7 mouse cellular contexts compared by ENCODE assay signal in the genomic region with DNA sequence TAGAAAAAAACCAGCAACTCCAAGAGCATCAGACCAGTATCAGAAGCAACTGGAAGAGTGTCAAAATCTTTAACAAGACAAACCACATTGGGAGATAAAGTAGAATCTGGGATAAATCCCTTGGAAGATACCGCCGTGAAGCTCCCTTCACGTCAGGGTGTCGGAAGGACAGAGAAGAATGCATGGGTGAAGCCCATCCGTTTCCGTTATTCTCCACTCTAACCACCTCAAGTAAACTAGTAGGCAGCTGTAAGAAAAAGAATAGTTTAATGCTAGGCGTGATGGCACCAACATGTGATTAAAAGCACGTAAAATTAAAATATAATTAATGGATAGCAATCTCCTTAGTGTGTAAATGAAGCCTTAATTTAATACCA. TPM values are rescaled to one million over a fixed set of nuclear protein-coding genes. Genes with fewer than 3 reads are reported as not detected.
DNase-seq lines count a peak whose midpoint lies in the region; ATAC-seq lines count a peak whose summit lies in the region.

No protein-coding gene starts in this region.

- intact Hi-C loops in left cerebral cortex, postnatal 25 days (cut with DNase I) = loop anchor here (1.0 to 5.0 kb wide), 4 partner anchors 48 to 139 kb away; a partner anchor contains a TSS

- no peaks in the 10 kb centered on the region for H3K36me3 ChIP-seq in lung, embryonic 16.5 days (ENCODE audit: control insufficient read depth, insufficient read depth, low read length)
- H3K36me3 ChIP-seq in forebrain, embryonic 13.5 days (ENCODE audit: poor library complexity, severe bottlenecking) = peaks cover 19% of the 10 kb centered on the region
- H3K36me3 ChIP-seq in limb, embryonic 11.5 days (ENCODE audit: control insufficient read depth, insufficient read depth, low read length) = peaks cover 4% of the 10 kb centered on the region; the same call in 1 of the 2 replicates
- H3K36me3 ChIP-seq in neural tube, embryonic 13.5 days = peaks cover 25% of the 10 kb centered on the region

- H3K4me2 ChIP-seq in lung, embryonic 16.5 days (ENCODE audit: low read depth, low read length) = peak overlapping the region; percentile 71
- H3K4me2 ChIP-seq in forebrain, embryonic 13.5 days = peak overlapping the region; percentile 67
- peak overlapping the region; percentile 65 for H3K4me2 ChIP-seq in limb, embryonic 11.5 days (ENCODE audit: low read depth, severe bottlenecking)
- peak overlapping the region; percentile 65 for H3K4me2 ChIP-seq in neural tube, embryonic 13.5 days

- peak overlapping the region; percentile 74 for H3K27ac ChIP-seq in lung, embryonic 16.5 days (ENCODE audit: low read length)
- H3K27ac ChIP-seq in forebrain, embryonic 13.5 days = peak overlapping the region; percentile 99
- H3K27ac ChIP-seq in limb, embryonic 11.5 days (replicated peaks; ENCODE audit: low read depth, low read length) = no peak overlapping the region; the same call in 1 of the 2 replicates
- H3K27ac ChIP-seq in neural tube, embryonic 13.5 days (replicated peaks) = peak overlapping the region; percentile 99

- no peak for DNase-seq in lung, adult 18-20 months
- peak; percentile 38 for DNase-seq in limb, embryonic 11.5 days (ENCODE audit: low spot score)
- DNase-seq in frontal cortex, postnatal 25 days (ENCODE audit: low spot score in 2 of 2) = no peak
- no peak for DNase-seq in left cerebral cortex, postnatal 25 days (ENCODE audit: low spot score in 2 of 2)

- H3K27me3 ChIP-seq in lung, embryonic 16.5 days (ENCODE audit: control insufficient read depth, insufficient read depth, low read depth, low read length) = no peaks in the 10 kb centered on the region
- H3K27me3 ChIP-seq in forebrain, embryonic 13.5 days = no peaks in the 10 kb centered on the region
- no peaks in the 10 kb centered on the region for H3K27me3 ChIP-seq in limb, embryonic 11.5 days (ENCODE audit: control insufficient read depth, insufficient read depth, low read length)
- no peaks in the 10 kb centered on the region for H3K27me3 ChIP-seq in neural tube, embryonic 13.5 days

- WGBS in lung, embryonic 16.5 days = 25% methylated on average over 8 of the region's 8 CpGs
- 15% methylated on average over 8 of the region's 8 CpGs for WGBS in forebrain, embryonic 13.5 days
- 29% methylated on average over 8 of the region's 8 CpGs for WGBS in limb, embryonic 11.5 days
- WGBS in neural tube, embryonic 13.5 days = 18% methylated on average over 8 of the region's 8 CpGs

- no peaks in the 10 kb centered on the region for H3K9me3 ChIP-seq in lung, embryonic 16.5 days (ENCODE audit: control insufficient read depth, low read length)
- no peaks in the 10 kb centered on the region for H3K9me3 ChIP-seq in forebrain, embryonic 13.5 days (replicated peaks)
- no peaks in the 10 kb centered on the region for H3K9me3 ChIP-seq in limb, embryonic 11.5 days (ENCODE audit: control insufficient read depth, low read length)
- H3K9me3 ChIP-seq in neural tube, embryonic 13.5 days = no peaks in the 10 kb centered on the region

- H3K9ac ChIP-seq in lung, embryonic 16.5 days (ENCODE audit: low read length) = peak overlapping the region; percentile 73; the same call in 1 of the 2 replicates
- H3K9ac ChIP-seq in forebrain, embryonic 13.5 days = peak overlapping the region; percentile 71
- H3K9ac ChIP-seq in limb, embryonic 11.5 days (ENCODE audit: low read length) = peak overlapping the region; percentile 69
- H3K9ac ChIP-seq in neural tube, embryonic 13.5 days = peak overlapping the region; percentile 77

- no peak for ATAC-seq in lung, embryonic 16.5 days (ENCODE audit: low read depth)
- no peak for ATAC-seq in forebrain, embryonic 13.5 days
- no peak for ATAC-seq in limb, embryonic 11.5 days (ENCODE audit: insufficient number of reproducible peaks, low FRiP score, low TSS enrichment, low read depth)
- ATAC-seq in neural tube, embryonic 13.5 days (ENCODE audit: low read depth) = peak; percentile 22; the same call in 1 of the 2 replicates

- H3K4me1 ChIP-seq in lung, embryonic 16.5 days (replicated peaks; ENCODE audit: control insufficient read depth, insufficient read depth, low read length) = peaks cover 9% of the 10 kb centered on the region
- H3K4me1 ChIP-seq in forebrain, embryonic 13.5 days = peaks cover 31% of the 10 kb centered on the region
- H3K4me1 ChIP-seq in limb, embryonic 11.5 days (ENCODE audit: control insufficient read depth, insufficient read depth, low read length) = no peaks in the 10 kb centered on the region
- H3K4me1 ChIP-seq in neural tube, embryonic 13.5 days (replicated peaks) = peaks cover 33% of the 10 kb centered on the region

- H3K4me3 ChIP-seq in lung, embryonic 16.5 days (ENCODE audit: low read length) = peak overlapping the region; percentile 70
- peak overlapping the region; percentile 58 for H3K4me3 ChIP-seq in forebrain, embryonic 13.5 days
- H3K4me3 ChIP-seq in limb, embryonic 11.5 days (ENCODE audit: low read depth, low read length) = peak overlapping the region; percentile 53
- peak overlapping the region; percentile 54 for H3K4me3 ChIP-seq in neural tube, embryonic 13.5 days

RNA-seq across cellular contexts. Expression of a gene that starts 0.3 kb away (rescaled TPM):
- 9.3 and 9.7 TPM in 2 replicates for polyA plus RNA-seq in lung, embryonic 16.5 days (2015; fragmentation: Nextera tagmentation; extraction: Ambion mirVana)
- polyA plus RNA-seq in forebrain, embryonic 13.5 days (2015; fragmentation: Nextera tagmentation; extraction: Ambion mirVana) = 13.7 and 15.5 TPM in 2 replicates
- polyA plus RNA-seq in limb, embryonic 11.5 days (2014; fragmentation: Nextera tagmentation; extraction: Ambion mirVana) = 12.6 and 13.5 TPM in 2 replicates
- 17.1 and 17.6 TPM in 2 replicates for polyA plus RNA-seq in neural tube, embryonic 13.5 days (2015; fragmentation: Nextera tagmentation; extraction: Ambion mirVana)
- 10 to 100 TPM; 18.5 to 21.6 TPM for total RNA-seq in left cerebral cortex, postnatal 25 days (2021)

RNA-seq across cellular contexts. Expression of a gene that starts 1.4 kb away (rescaled TPM):
- 4.4 and 4.6 TPM in 2 replicates for polyA plus RNA-seq in lung, embryonic 16.5 days (2015; fragmentation: Nextera tagmentation; extraction: Ambion mirVana)
- 7.2 and 7.5 TPM in 2 replicates for polyA plus RNA-seq in forebrain, embryonic 13.5 days (2015; fragmentation: Nextera tagmentation; extraction: Ambion mirVana)
- polyA plus RNA-seq in limb, embryonic 11.5 days (2014; fragmentation: Nextera tagmentation; extraction: Ambion mirVana) = 7.6 and 9.0 TPM in 2 replicates
- 6.3 and 6.7 TPM in 2 replicates for polyA plus RNA-seq in neural tube, embryonic 13.5 days (2015; fragmentation: Nextera tagmentation; extraction: Ambion mirVana)
- total RNA-seq in left cerebral cortex, postnatal 25 days (2021) = 1 to 10 TPM; 8.0 to 8.8 TPM

RNA-seq across cellular contexts. Expression of a gene that starts 46.9 kb away (rescaled TPM):
- 6.7 and 8.2 TPM in 2 replicates for polyA plus RNA-seq in lung, embryonic 16.5 days (2015; fragmentation: Nextera tagmentation; extraction: Ambion mirVana)
- polyA plus RNA-seq in forebrain, embryonic 13.5 days (2015; fragmentation: Nextera tagmentation; extraction: Ambion mirVana) = 13.8 and 14.3 TPM in 2 replicates
- polyA plus RNA-seq in limb, embryonic 11.5 days (2014; fragmentation: Nextera tagmentation; extraction: Ambion mirVana) = 10.0 and 12.5 TPM in 2 replicates
- 18.3 and 19.0 TPM in 2 replicates for polyA plus RNA-seq in neural tube, embryonic 13.5 days (2015; fragmentation: Nextera tagmentation; extraction: Ambion mirVana)
- 10 to 100 TPM; 14.2 to 14.4 TPM for total RNA-seq in left cerebral cortex, postnatal 25 days (2021)

RNA-seq across cellular contexts. Expression of a gene that starts 47.2 kb away (rescaled TPM):
- polyA plus RNA-seq in lung, embryonic 16.5 days (2015; fragmentation: Nextera tagmentation; extraction: Ambion mirVana) = 9.5 and 9.9 TPM in 2 replicates
- polyA plus RNA-seq in forebrain, embryonic 13.5 days (2015; fragmentation: Nextera tagmentation; extraction: Ambion mirVana) = 16.6 TPM in 2 replicates
- polyA plus RNA-seq in limb, embryonic 11.5 days (2014; fragmentation: Nextera tagmentation; extraction: Ambion mirVana) = 16.6 and 17.0 TPM in 2 replicates
- polyA plus RNA-seq in neural tube, embryonic 13.5 days (2015; fragmentation: Nextera tagmentation; extraction: Ambion mirVana) = 13.6 and 15.0 TPM in 2 replicates
- 10 to 100 TPM; 16.7 to 17.9 TPM for total RNA-seq in left cerebral cortex, postnatal 25 days (2021)

RNA-seq across cellular contexts. Expression of a gene that starts 53.2 kb away (rescaled TPM):
- 4.9 and 5.0 TPM in 2 replicates for polyA plus RNA-seq in lung, embryonic 16.5 days (2015; fragmentation: Nextera tagmentation; extraction: Ambion mirVana)
- polyA plus RNA-seq in forebrain, embryonic 13.5 days (2015; fragmentation: Nextera tagmentation; extraction: Ambion mirVana) = 11.7 and 13.7 TPM in 2 replicates
- polyA plus RNA-seq in limb, embryonic 11.5 days (2014; fragmentation: Nextera tagmentation; extraction: Ambion mirVana) = 9.8 TPM in 2 replicates
- 12.9 and 14.2 TPM in 2 replicates for polyA plus RNA-seq in neural tube, embryonic 13.5 days (2015; fragmentation: Nextera tagmentation; extraction: Ambion mirVana)
- 10 to 100 TPM; 18.6 to 25.6 TPM for total RNA-seq in left cerebral cortex, postnatal 25 days (2021)
